Mouse (Mus musculus) A20 (cell line): ENCODE results near the gene Gorab.

Source experiments
- DNase-seq: peaks from one replicate; pipeline ENCODE4 v3.0.0-alpha.2; 2011; ENCODE audit warnings: low read depth, low spot score

Gorab gene

DNA sequence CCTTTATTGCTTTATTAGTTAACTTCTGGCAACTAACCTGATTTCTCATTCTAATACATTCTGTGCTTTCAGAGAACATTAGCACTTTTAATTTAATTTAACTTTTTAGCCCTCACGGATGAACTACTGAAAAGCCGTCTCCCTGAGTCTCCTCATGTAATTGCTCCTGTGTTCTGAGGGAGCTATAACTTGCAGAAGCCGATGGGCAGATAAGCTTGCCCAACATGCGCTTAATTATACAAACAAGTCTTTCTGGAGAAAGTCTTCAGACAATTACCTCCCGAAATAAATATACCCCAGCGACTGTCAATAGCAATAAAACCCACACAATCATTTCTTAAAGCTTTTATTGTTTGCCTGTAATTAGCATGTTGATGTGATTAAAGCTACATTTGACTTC lies 45.7 kb downstream of the Gorab start:
- no peak for DNase-seq

DNA sequence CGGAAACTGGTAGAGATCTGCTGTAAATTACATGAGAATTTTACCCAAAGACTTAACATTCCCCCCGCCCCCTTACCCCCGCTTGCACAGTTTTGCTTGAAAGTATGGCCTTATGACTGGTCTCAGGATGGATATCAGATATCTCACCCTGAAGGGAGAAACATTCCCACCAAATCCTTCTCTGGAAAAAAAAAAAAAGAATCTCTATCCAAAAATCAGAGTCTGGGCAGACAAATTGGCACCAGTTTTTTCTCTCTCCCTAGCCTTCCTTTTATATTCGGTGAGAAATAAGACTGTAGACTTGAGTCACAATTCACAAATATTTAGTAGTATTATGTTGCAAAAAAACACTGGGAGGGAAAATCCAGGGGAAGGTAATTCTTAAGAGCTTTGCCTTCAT lies 47.3 kb downstream of the Gorab start:
- no peak for DNase-seq

DNA sequence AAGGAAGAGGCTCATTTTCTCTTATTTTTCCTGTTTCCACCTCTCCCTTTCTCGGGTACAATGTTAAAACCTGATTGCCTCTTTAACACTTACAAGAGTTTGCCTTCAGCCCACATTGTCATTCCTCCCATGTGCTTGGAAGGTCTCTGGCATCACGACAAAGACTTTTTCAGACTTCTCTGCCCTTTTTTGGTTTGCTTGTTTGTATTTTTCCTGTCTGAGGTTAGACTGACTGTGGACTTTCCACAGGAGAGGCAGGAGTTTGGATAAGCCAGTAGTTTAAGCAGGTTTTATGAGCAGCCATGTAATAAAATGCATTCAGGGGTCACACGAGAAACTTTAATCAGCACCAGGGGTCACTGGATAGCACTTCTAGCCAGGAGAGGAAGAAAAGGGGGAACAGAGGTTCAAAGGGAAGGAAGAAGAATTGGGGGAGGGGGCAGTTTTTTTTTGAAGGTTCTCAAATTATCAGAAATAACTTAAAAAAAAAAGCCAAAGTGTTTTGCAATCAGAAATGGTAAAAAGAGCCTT lies 47.8 kb downstream of the Gorab start:
- DNase-seq = no peak

DNA sequence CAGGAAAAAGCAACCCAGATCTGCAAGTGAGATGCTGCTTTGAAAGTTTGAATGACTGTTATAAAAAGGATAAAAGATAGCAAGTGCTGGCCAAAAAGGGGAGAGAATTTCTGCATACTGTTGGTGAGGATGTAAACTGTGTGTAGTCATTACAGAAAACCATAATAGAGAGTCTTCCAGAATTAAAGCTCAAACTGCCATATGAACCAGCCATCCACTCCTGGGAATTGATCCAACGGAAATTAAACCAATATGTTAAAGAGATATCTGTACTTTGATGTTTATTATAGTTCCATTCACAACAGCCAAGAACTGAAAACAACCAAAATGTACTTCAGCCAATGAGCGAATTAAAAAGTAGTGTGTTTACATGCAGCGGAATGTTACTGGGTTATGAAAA lies 52.5 kb downstream of the Gorab start:
- no peak for DNase-seq

DNA sequence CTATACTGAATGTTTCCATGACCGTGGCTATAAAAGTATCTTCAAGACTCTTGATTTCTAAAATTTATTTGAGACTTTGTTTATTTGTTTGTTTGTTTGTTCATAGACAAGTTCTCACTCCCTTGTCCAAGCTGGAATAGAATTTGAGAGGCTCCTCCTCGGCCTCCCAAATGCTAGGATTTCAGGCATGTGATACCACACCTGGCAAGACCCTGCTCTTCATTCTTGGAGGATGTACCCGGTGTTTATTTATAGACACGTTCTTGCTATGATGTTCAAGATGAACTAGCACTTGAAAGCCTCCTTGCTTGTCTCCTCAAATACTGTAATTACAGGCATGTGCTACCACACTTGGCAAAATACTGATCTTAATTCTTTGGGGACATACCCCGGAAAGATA lies 57.9 kb downstream of the Gorab start:
- no peak for DNase-seq

DNA sequence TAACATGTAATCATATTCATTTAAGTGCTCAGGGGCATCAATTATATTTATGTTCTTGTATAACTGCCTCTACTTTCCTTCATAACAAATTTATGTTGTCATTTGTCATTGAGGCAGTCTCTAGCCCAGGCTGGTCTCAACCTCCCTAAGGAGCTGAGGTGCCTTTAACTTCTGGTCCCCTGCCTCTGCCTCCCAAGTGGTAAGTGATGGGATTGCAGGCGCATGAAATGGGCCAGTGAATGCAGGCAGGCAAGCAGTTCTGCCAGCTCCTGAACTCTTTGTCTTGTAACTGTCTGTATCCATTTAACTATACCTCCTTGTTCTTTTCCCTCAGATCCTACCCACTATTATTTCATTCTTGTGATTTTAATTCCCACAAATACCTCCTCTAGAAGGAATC lies 58.5 kb downstream of the Gorab start:
- DNase-seq = no peak

DNA sequence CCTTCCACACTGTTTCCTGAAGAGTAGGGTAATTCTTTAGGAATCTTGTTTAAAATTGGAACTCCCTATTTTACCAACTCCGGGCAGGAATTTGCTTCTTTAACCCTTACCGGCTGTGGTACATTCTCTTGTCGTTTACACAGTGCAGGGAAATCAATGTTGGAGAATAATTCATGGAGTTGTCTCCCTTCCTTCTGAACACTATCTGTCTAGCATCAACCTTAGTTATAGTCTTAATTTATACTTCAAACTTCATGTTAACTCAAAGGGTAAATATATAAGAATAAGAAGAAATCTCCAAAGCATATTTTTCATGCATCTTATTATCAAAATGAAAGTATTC lies 64.3 kb downstream of the Gorab start:
- no peak for DNase-seq

DNA sequence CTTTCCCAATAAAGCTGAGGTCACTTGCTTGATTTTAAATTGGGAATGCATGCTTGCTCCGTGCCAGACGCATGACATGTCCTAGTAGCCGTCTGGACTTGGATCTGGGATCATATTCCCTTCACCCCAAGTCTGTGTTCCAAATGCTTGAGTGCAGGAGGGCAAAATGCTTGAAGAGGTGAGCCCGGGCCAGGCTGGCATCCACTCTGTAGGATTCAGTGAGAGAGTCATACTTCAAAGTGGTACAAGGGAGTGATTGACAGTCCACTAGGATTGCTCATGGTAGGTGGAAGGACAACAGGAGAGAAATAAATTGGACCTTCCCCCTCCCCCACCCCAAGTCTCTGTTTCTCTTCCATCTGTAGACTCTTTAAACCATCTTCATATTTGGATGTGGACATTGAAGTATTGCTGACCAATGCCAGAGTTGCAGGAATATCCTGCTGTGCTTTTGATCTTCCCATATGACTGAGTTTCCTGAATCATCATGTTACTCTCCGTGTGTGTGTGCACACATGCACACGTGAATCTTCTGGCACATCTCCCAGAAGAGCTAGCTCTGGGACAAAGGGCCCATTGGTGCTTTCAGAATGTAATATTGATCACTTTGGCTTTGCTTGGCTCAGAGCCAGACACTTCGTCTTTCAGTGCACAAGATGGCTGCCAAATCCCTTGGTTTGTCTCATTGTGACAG lies 64.8 kb downstream of the Gorab start:
- DNase-seq = no peak

DNA sequence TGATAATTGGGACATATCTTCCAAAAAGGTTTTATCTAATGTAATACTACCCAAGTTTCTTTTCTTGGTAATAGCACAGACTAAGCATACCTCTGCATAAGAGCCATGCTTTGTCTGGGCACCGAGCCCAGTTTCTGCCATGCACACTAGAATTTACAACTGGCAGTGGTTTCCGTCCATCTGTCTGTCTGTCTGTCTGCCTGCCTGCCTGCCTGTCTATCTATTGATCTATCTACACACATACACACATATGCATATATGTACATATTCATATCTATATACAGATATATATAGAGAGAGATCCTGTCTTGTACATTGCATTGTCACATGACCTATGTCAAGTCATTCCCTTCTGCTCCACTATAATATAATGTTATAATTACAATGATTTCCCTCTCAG lies 65.6 kb downstream of the Gorab start:
- DNase-seq = no peak
